Mouse (Mus musculus): ENCODE measurements around the gene Ssbp3. TPM values are rescaled to one million over a fixed set of nuclear protein-coding genes. Genes with fewer than 3 reads are reported as not detected.
A peak's percentile ranks its signal among the peaks of the same experiment; 100 is the strongest.

Ssbp3 gene
- polyA plus RNA-seq, 1 experiment, result 121 TPM

DNA sequence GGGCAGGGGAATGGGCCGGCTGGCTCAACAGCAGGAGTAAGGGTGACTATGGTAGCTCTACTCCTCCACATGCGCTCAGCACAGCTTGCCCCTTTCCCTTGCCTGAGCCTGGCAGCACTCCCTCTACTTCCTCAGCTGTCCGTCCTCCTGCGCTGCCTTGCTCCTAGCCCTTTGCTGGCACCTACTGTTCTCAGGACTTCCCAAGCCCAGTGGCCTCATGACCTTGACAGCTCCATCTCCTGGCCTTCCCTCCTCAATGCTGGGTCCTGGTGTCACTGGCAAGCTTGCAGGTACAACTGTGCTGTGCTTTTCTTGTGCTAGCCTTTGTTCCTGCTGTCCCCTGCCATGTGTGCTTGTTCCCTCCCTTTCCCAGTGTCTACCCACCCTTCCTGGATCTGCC is 172.6 kb downstream of the Ssbp3 start:
- TF ChIP-seq POLR2A (IDR thresholded peaks at IDR 0.05; ENCODE audit: extremely low read depth, insufficient read depth, low read length) (no peak), CTCF (IDR thresholded peaks at IDR 0.05; ENCODE audit: extremely low read depth, insufficient read depth, low read length) (no peak)
- H3K4me1 ChIP-seq (ENCODE audit: control insufficient read depth, insufficient read depth, low read length), result peaks cover 2% of the 10 kb centered on the region; the same call in 1 of the 2 replicates
- no peak overlapping the region for H3K27ac ChIP-seq (ENCODE audit: insufficient read depth, low read length)
- no peak overlapping the region for H3K4me3 ChIP-seq (ENCODE audit: insufficient read depth, low read length)

DNA sequence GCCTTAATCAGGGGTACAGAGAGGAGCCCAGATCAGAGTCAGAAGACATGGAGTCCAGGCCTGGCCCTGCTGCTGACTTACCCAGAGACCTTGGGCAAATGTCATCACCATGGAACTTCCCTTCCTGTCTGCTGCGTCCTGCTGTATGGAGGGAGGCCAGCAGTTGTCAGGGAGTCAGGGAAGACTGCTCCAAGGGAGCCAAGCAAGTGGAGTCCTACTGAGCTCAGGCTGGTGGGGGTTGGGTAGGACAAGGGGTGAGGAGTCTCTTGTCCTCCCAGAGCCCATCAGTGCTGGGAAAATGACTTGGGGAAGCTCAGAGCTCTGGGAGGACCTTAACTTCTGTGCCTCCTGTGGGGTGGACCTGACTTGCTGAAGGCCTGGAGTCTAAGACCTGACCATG is 173.8 kb downstream of the Ssbp3 start:
- peak overlapping the region; percentile 11; the same call in 1 of the 2 replicates for H3K27ac ChIP-seq (ENCODE audit: insufficient read depth, low read length)
- peaks cover 2% of the 10 kb centered on the region; the same call in 1 of the 2 replicates for H3K4me1 ChIP-seq (ENCODE audit: control insufficient read depth, insufficient read depth, low read length)
- no peak for TF ChIP-seq POLR2A (IDR thresholded peaks at IDR 0.05; ENCODE audit: extremely low read depth, insufficient read depth, low read length)
- TF ChIP-seq CTCF (IDR thresholded peaks at IDR 0.05; ENCODE audit: extremely low read depth, insufficient read depth, low read length), result no peak
- no peak overlapping the region for H3K4me3 ChIP-seq (ENCODE audit: insufficient read depth, low read length)

DNA sequence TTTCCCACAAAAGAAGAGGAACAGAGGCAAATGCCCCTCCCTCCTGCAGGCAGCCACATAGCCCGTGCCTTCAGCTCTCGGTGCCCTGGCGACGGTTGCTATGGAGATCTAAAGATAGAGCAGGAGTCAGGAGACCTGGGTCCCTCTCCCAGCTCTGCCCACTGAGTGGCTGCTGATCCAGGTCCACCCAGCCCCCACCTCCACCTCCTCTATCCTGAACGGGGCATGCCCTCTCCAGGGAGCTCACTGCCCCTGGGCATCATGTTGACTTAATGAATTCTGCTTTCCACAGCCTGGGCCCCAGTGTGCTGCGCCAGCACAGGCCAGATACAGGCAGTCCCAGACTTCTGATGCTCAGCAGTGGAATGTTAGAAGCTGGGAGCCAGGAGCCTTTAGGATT is 174.4 kb downstream of the Ssbp3 start:
- Histone ChIP-seq H3K4me1 (ENCODE audit: control insufficient read depth, insufficient read depth, low read length) (peaks cover 2% of the 10 kb centered on the region; the same call in 1 of the 2 replicates), H3K27ac (ENCODE audit: insufficient read depth, low read length) (peak overlapping the region; percentile 9; the same call in 1 of the 2 replicates), H3K4me3 (ENCODE audit: insufficient read depth, low read length) (no peak overlapping the region)
- TF ChIP-seq CTCF (IDR thresholded peaks at IDR 0.05; ENCODE audit: extremely low read depth, insufficient read depth, low read length) (no peak), POLR2A (IDR thresholded peaks at IDR 0.05; ENCODE audit: extremely low read depth, insufficient read depth, low read length) (peak; percentile 58; the same call in 1 of the 2 replicates)

DNA sequence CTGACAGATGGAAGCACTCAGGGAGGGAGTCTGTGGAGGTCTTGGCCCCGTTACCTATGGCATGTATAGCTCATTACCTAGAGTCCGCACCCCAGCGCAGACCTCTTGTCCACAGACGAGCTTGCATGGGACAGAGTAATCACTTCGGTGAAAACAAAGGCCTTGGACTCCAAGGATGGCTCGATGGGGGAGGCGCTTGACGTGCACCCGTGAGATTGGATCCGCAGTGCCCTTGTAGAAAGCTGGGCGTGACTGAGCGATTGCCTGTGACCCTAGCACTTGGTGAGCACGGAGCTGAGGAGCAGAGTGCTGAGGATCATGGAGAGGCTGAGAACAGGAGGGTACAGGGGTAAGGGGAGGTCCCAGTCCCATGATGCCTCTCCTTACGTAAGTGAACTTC is 181.2 kb downstream of the Ssbp3 start:
- Histone ChIP-seq H3K27ac (ENCODE audit: insufficient read depth, low read length) (no peak overlapping the region), H3K4me3 (ENCODE audit: insufficient read depth, low read length) (no peak overlapping the region), H3K4me1 (ENCODE audit: control insufficient read depth, insufficient read depth, low read length) (no peaks in the 10 kb centered on the region)
- TF ChIP-seq POLR2A (IDR thresholded peaks at IDR 0.05; ENCODE audit: extremely low read depth, insufficient read depth, low read length) (no peak), CTCF (IDR thresholded peaks at IDR 0.05; ENCODE audit: extremely low read depth, insufficient read depth, low read length) (no peak)

DNA sequence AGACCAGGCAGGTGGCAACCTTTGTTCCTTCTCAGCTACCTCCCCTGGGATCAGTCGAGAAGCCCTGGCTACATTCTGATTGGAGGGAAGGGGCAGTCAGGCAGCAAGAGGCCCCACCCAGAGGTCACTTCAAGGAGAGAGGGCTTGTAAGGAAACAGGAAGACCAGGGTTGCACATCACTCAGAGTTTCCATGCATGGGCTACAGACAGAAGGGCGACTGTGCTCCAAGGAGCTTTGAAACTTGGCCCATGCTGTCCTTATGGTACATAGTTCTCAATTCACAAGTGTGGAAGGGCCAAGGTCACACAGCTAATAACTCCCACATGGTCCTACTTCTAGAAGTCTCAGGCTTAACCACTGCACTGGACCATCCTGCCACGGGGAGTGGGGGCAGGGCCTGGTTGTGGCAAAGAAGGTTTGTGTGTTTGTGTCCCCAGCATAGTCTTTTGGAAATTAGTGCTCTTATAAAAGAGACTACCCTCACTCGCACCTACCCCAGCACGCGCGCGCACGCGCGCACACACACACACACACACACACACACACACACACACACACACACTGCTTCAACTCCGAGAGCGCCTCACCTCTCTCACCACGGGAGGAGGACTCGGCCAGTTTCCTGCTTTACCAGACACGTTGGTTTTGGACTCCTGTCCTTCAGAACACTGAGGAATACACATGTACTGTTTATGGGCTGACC is 184.1 kb downstream of the Ssbp3 start:
- TF ChIP-seq POLR2A (IDR thresholded peaks at IDR 0.05; ENCODE audit: extremely low read depth, insufficient read depth, low read length) (no peak), CTCF (IDR thresholded peaks at IDR 0.05; ENCODE audit: extremely low read depth, insufficient read depth, low read length) (no peak)
- H3K4me3 ChIP-seq (ENCODE audit: insufficient read depth, low read length), result no peak overlapping the region
- H3K27ac ChIP-seq (ENCODE audit: insufficient read depth, low read length), result no peak overlapping the region
- no peaks in the 10 kb centered on the region for H3K4me1 ChIP-seq (ENCODE audit: control insufficient read depth, insufficient read depth, low read length)

DNA sequence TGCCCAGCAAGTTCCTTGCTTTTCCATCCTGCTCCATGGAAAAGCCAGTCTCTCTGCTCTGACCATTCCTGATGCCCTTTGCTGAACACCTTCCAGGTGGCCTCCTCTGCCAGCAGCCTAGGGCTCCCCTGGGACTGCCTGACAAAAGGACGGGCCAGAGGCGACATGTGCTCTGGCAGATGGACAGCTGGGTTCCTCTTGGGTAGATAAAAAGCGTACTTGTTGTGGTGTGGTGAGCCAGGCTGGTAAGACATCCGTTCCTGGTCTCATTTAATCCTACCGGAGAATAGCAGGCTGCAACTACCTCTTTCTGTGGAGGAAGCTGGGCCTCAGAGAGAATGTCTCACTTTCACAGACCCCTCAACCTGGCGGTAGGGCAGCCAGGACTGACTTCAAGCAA is 185.5 kb downstream of the Ssbp3 start:
- no peak for TF ChIP-seq CTCF (IDR thresholded peaks at IDR 0.05; ENCODE audit: extremely low read depth, insufficient read depth, low read length)
- TF ChIP-seq POLR2A (IDR thresholded peaks at IDR 0.05; ENCODE audit: extremely low read depth, insufficient read depth, low read length), result no peak
- H3K4me1 ChIP-seq (ENCODE audit: control insufficient read depth, insufficient read depth, low read length), result no peaks in the 10 kb centered on the region
- H3K4me3 ChIP-seq (ENCODE audit: insufficient read depth, low read length), result no peak overlapping the region
- H3K27ac ChIP-seq (ENCODE audit: insufficient read depth, low read length), result no peak overlapping the region

DNA sequence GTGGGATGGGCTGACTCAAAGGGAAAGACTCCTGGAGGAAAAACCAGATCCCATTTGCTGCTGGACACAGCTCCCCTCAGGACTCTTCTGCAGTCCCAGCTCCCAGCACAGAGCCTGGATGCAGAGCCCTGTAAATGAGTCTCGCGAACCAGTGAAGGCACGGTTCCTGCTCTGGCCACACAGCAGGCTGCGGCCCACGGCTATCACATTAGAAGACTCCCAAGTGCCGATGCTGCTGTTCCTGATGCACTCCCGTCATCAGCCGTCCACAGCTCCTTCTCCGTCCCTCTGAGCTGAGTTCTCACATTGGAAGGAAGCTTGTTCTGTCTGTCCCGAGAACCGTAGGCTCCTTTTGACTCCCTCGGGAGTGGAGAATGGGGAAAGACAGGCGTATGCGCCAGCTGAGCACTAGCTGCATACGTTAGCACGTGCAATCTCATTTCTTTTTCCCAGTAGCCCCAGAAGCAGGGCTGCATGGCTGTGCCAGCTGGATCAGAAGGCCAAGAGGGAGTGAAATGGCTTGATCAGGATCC is 186.4 kb downstream of the Ssbp3 start, which contains the start of gene Cdcp2:
TSS of gene Cdcp2 (plus strand) at position 51 of the 533 bp plus-strand sequence.
- Histone ChIP-seq H3K4me1 (ENCODE audit: control insufficient read depth, insufficient read depth, low read length) (no peaks in the 10 kb centered on the region), H3K27ac (ENCODE audit: insufficient read depth, low read length) (no peak within 1 kb of the TSS), H3K4me3 (ENCODE audit: insufficient read depth, low read length) (no peak within 1 kb of the TSS)
- no peak for TF ChIP-seq CTCF (IDR thresholded peaks at IDR 0.05; ENCODE audit: extremely low read depth, insufficient read depth, low read length)
- no peak for TF ChIP-seq POLR2A (IDR thresholded peaks at IDR 0.05; ENCODE audit: extremely low read depth, insufficient read depth, low read length)

DNA sequence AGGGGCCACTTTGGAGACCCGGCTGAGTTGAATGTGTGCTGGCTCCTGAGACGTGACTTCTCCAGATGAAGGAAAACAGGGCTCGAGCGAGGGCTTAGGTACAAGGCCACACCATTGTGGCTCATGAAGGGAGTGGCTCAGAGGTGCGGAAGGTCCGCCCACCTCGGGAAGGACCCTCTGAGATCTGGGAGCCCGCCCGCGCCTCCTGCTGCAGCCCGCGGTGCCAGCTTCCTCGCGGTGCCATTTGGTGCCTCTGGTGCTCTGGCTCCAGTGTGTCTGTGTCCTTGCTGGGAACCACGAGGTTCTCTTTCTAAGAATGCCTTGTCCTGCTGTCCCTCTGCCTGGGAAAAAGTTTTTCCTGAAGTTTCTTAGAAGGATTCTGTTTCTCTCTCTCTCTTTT is 187.4 kb downstream of the Ssbp3 start:
- Histone ChIP-seq H3K4me3 (ENCODE audit: insufficient read depth, low read length) (no peak overlapping the region), H3K4me1 (ENCODE audit: control insufficient read depth, insufficient read depth, low read length) (no peaks in the 10 kb centered on the region), H3K27ac (ENCODE audit: insufficient read depth, low read length) (no peak overlapping the region)
- no peak for TF ChIP-seq POLR2A (IDR thresholded peaks at IDR 0.05; ENCODE audit: extremely low read depth, insufficient read depth, low read length)
- no peak for TF ChIP-seq CTCF (IDR thresholded peaks at IDR 0.05; ENCODE audit: extremely low read depth, insufficient read depth, low read length)

DNA sequence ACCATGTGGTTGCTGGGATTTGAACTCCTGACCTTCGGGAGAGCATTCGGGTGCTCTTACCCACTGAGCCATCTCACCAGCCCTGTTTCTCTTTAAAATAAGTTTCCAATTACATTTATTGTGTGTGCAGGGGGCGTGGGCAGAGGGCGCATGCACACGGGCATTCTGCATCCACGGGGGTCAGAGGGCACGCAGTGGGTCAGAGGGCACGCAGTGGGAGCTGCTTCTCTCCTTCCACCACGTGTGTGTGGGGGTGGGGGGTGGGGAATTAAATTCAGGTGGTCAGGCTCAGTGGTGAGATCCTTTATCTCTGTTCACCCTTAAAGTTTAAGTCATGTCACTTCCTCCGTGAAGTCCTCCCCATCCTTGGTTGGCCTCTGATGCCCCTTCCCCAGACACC is 187.9 kb downstream of the Ssbp3 start:
- TF ChIP-seq POLR2A (IDR thresholded peaks at IDR 0.05; ENCODE audit: extremely low read depth, insufficient read depth, low read length) (no peak), CTCF (IDR thresholded peaks at IDR 0.05; ENCODE audit: extremely low read depth, insufficient read depth, low read length) (no peak)
- H3K27ac ChIP-seq (ENCODE audit: insufficient read depth, low read length), result no peak overlapping the region
- H3K4me1 ChIP-seq (ENCODE audit: control insufficient read depth, insufficient read depth, low read length), result no peaks in the 10 kb centered on the region
- no peak overlapping the region for H3K4me3 ChIP-seq (ENCODE audit: insufficient read depth, low read length)

Data from cortical plate, adult 2 months (tissue).